Mouse (Mus musculus) liver, embryonic 14.5 days (tissue): ENCODE measurements around the gene Il11ra1.
"Not testable (repeated sequence)": the region's sequence is repeated elsewhere in the genome, so short reads cannot be mapped to it uniquely, and the experiment has no call there.

Experiments
- CTCF ChIP-seq: IDR thresholded peaks from 2 replicates; pipeline ENCODE4 v1.5.1; 2016; ENCODE audit warnings: antibody characterized with exemption, low read depth, control low read depth
- EP300 ChIP-seq: IDR thresholded peaks from 2 replicates; pipeline ENCODE4 v1.6.1; 2016; ENCODE audit warnings: antibody characterized with exemption, low read depth

DNA sequence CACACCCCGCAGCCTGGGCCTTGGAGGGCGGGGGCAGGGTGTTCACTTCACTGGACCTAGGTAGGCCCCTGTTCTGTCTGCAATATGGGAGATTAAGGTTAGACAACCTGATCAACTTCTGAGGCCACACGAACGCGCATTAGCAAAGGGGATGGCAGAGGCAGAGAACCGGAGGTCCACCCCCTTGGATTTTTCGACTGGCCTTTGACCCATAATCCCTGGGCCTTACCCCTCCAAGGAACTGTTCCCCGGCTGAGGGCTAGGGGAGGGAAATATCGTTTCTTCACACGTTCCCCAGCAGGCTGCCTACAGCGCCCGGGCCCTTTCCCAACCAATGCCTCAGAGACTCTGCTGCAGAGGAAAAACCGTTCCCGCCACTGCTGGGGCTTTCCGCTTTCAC, 3.3 kb upstream of the Il11ra1 start:
- not testable (repeated sequence) for TF ChIP-seq CTCF, EP300
